Mouse (Mus musculus): ENCODE measurements around the gene Ppp2r5b. TPM values are rescaled to one million over a fixed set of nuclear protein-coding genes. Genes with fewer than 3 reads are reported as not detected.

The Ppp2r5b gene
- total and polyA plus RNA-seq, 3 experiments = 2.8 to 9.8 (median 3.4) TPM

DNA sequence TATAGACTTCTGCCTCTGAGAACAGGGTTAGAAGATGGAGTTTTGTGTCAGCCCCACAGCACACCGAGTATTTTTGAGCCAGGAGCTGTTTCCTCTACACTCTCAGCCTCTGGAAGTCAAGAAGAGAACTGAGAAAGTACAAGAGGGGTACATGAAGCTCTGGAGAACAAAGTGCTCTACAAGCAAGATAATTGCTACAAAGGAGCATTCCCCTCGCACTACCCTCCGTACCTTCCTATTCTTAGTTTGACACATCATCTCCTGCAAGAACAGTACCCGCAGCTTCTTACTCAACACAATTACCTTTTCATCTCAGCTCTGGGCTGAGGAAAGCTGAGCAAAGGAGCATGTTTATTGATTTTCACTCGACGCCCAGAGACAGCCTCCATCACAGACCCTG lies 17.1 kb downstream of the Ppp2r5b start:
- no peaks in the 10 kb centered on the region for H3K9me3 ChIP-seq (replicated peaks; ENCODE audit: low read length)
- H3K9ac ChIP-seq (ENCODE audit: insufficient read depth, low read depth) = no peak overlapping the region
- no peak overlapping the region for H3K4me3 ChIP-seq (replicated peaks in 1 of 3; ENCODE audit: low read depth in 2 of 3, low read length in 2 of 3, poor library complexity in 1 of 3)
- peaks cover 4 to 24% of the 10 kb centered on the region in 2 experiments for H3K4me1 ChIP-seq (ENCODE audit: control insufficient read depth in 1 of 2, insufficient read depth in 2 of 2)
- no peaks in the 10 kb centered on the region for H3K27me3 ChIP-seq (replicated peaks)
- H3K27ac ChIP-seq (ENCODE audit: insufficient read depth, low read depth) = no peak overlapping the region
- no peaks in the 10 kb centered on the region for H3K79me2 ChIP-seq (replicated peaks; ENCODE audit: control insufficient read depth, extremely low read depth, insufficient read depth, poor library complexity, severe bottlenecking)
- DNase-seq (ENCODE audit: extremely low read depth) = no peak
- in situ Hi-C loops (cut with MboI; ENCODE audit: low pct_ligation_motif_present, low pct_unique_long_range_greater_than_20kb, low sequenced_read_pairs) = no loop called here
- no peak for TF ChIP-seq JUN (IDR thresholded peaks at IDR 0.05; ENCODE audit: insufficient read depth, low read depth, low read length)
- no peak for TF ChIP-seq CTCF (conservative IDR thresholded peaks at IDR 0.05 in 1 of 2, IDR thresholded peaks at IDR 0.05 in 1 of 2; ENCODE audit: low read depth in 2 of 2, low read length in 2 of 2)
- TF ChIP-seq POLR2AphosphoS2 (IDR thresholded peaks at IDR 0.05; ENCODE audit: low read depth, low read length) = no peak
- no peak for TF ChIP-seq IRF4 (IDR thresholded peaks at IDR 0.05; ENCODE audit: low read depth, low read length)
- H3K36me3 ChIP-seq (replicated peaks in 1 of 2; ENCODE audit: control insufficient read depth in 1 of 2, insufficient read depth in 1 of 2, low read length in 1 of 2) = no peaks in the 10 kb centered on the region
- dilution Hi-C loops (cut with MboI; ENCODE audit: extremely low pct_ligation_motif_present, extremely low pct_unique_long_range_greater_than_20kb, low sequenced_read_pairs) = no loop called here
- H3K4me2 ChIP-seq (ENCODE audit: insufficient read depth, low read depth, poor library complexity, severe bottlenecking) = no peak overlapping the region

DNA sequence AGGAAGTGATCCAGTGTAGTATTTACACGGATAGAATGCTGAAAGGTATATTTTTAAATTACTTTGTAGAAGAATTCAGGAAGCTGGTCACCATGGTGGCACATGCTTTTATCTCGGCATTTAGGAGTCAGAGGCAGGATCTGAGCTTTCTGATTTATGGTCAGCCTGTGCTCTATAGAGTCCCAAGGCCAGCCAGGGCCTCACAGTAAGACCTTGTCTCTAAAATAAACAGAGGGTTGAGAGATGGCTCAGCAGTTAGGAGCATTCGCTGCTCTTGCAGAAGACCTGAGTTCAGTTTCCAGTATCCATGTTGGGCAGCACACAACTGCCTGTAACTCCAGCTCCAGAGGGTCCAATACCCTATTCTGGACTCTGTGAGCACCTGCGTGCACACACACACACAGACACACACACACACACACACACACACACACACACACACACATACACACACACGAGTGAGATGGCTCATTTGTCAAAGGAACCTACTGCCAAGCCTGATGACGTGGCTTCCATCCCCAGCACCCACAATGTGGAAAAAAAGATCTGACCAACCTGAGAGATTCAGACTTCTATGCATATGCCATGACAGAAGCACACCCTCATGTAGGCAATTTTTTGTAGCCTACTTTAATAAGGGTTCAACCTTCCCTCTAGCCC lies 19.5 kb downstream of the Ppp2r5b start:
- Histone ChIP-seq H3K9ac (ENCODE audit: insufficient read depth, low read depth) (no peak overlapping the region), H3K79me2 (replicated peaks; ENCODE audit: control insufficient read depth, extremely low read depth, insufficient read depth, poor library complexity, severe bottlenecking) (no peaks in the 10 kb centered on the region), H3K4me2 (ENCODE audit: insufficient read depth, low read depth, poor library complexity, severe bottlenecking) (no peak overlapping the region), H3K4me3 (replicated peaks in 1 of 3; ENCODE audit: low read depth in 2 of 3, low read length in 2 of 3, poor library complexity in 1 of 3) (no peak overlapping the region), H3K36me3 (replicated peaks in 1 of 2; ENCODE audit: control insufficient read depth in 1 of 2, insufficient read depth in 1 of 2, low read length in 1 of 2) (no peaks in the 10 kb centered on the region), H3K27me3 (replicated peaks) (no peaks in the 10 kb centered on the region), H3K27ac (ENCODE audit: insufficient read depth, low read depth) (no peak overlapping the region), H3K4me1 (ENCODE audit: control insufficient read depth in 1 of 2, insufficient read depth in 2 of 2) (peaks cover 11 to 21% of the 10 kb centered on the region in 2 experiments), H3K9me3 (replicated peaks; ENCODE audit: low read length) (no peaks in the 10 kb centered on the region)
- dilution Hi-C loops (cut with MboI; ENCODE audit: extremely low pct_ligation_motif_present, extremely low pct_unique_long_range_greater_than_20kb, low sequenced_read_pairs) (no loop called here), in situ Hi-C loops (cut with MboI; ENCODE audit: low pct_ligation_motif_present, low pct_unique_long_range_greater_than_20kb, low sequenced_read_pairs) (no loop called here)
- no peak for DNase-seq (ENCODE audit: extremely low read depth)
- TF ChIP-seq MXI1 (IDR thresholded peaks at IDR 0.05; ENCODE audit: low read depth, low read length) (no peak), ZNF384 (IDR thresholded peaks at IDR 0.05; ENCODE audit: low read depth, low read length) (no peak), HCFC1 (IDR thresholded peaks at IDR 0.05; ENCODE audit: low read depth, low read length) (no peak), CTCF (conservative IDR thresholded peaks at IDR 0.05 in 1 of 2, IDR thresholded peaks at IDR 0.05 in 1 of 2; ENCODE audit: low read depth in 2 of 2, low read length in 2 of 2) (no peak)

DNA sequence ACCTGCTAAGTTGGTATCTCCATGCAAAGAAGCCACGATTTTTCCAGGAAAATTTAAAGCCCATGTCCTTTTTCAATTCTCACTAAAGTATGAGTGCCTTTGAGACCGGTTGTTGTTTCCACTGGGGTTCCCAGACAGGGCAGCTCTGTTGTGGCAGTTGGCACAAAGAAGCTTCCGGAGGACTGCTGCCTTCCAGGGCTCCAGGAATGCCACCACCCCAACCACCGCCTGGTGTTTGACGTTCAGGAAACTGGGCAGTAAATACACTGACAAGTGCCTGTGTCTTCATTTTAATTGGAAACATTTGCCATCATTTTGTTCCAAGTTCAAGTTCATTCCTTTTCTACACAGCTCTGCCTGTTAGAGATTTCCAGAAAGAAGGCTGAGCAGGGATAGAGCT lies 29.0 kb downstream of the Ppp2r5b start:
- H3K79me2 ChIP-seq (replicated peaks; ENCODE audit: control insufficient read depth, extremely low read depth, insufficient read depth, poor library complexity, severe bottlenecking) = no peaks in the 10 kb centered on the region
- no peaks in the 10 kb centered on the region for H3K36me3 ChIP-seq (replicated peaks in 1 of 2; ENCODE audit: control insufficient read depth in 1 of 2, insufficient read depth in 1 of 2, low read length in 1 of 2)
- dilution Hi-C loops (cut with MboI; ENCODE audit: extremely low pct_ligation_motif_present, extremely low pct_unique_long_range_greater_than_20kb, low sequenced_read_pairs) = no loop called here
- H3K9me3 ChIP-seq (replicated peaks; ENCODE audit: low read length) = no peaks in the 10 kb centered on the region
- no peak for TF ChIP-seq IRF4 (IDR thresholded peaks at IDR 0.05; ENCODE audit: low read depth, low read length)
- TF ChIP-seq TBP (conservative IDR thresholded peaks at IDR 0.05; ENCODE audit: low read depth, low read length) = no peak
- no peak for TF ChIP-seq PAX5 (IDR thresholded peaks at IDR 0.05; ENCODE audit: low read length)
- TF ChIP-seq RCOR1 (conservative IDR thresholded peaks at IDR 0.05; ENCODE audit: low read depth, low read length) = no peak
- TF ChIP-seq MAFK (IDR thresholded peaks at IDR 0.05; ENCODE audit: insufficient replicate concordance, low read length) = no peak
- no peak for TF ChIP-seq JUND (conservative IDR thresholded peaks at IDR 0.05; ENCODE audit: low read depth, low read length)
- no peak for TF ChIP-seq TCF12 (IDR thresholded peaks at IDR 0.05; ENCODE audit: low read depth, low read length)
- TF ChIP-seq JUN (IDR thresholded peaks at IDR 0.05; ENCODE audit: insufficient read depth, low read depth, low read length) = no peak
- TF ChIP-seq MYC (IDR thresholded peaks at IDR 0.05; ENCODE audit: low read depth, low read length) = no peak
- no peak for TF ChIP-seq RAD21 (IDR thresholded peaks at IDR 0.05; ENCODE audit: low read depth, low read length)
- no peak for TF ChIP-seq POLR2AphosphoS2 (IDR thresholded peaks at IDR 0.05; ENCODE audit: low read depth, low read length)
- no peak for TF ChIP-seq CTCF (conservative IDR thresholded peaks at IDR 0.05 in 1 of 2, IDR thresholded peaks at IDR 0.05 in 1 of 2; ENCODE audit: low read depth in 2 of 2, low read length in 2 of 2)
- no peak for TF ChIP-seq CHD2 (IDR thresholded peaks at IDR 0.05; ENCODE audit: low read length)
- in situ Hi-C loops (cut with MboI; ENCODE audit: low pct_ligation_motif_present, low pct_unique_long_range_greater_than_20kb, low sequenced_read_pairs) = no loop called here
- H3K9ac ChIP-seq (ENCODE audit: insufficient read depth, low read depth) = no peak overlapping the region
- H3K27me3 ChIP-seq (replicated peaks) = no peaks in the 10 kb centered on the region
- no peak for DNase-seq (ENCODE audit: extremely low read depth)
- no peak overlapping the region for H3K4me3 ChIP-seq (replicated peaks in 1 of 3; ENCODE audit: low read depth in 2 of 3, low read length in 2 of 3, poor library complexity in 1 of 3)
- H3K4me2 ChIP-seq (ENCODE audit: insufficient read depth, low read depth, poor library complexity, severe bottlenecking) = no peak overlapping the region
- H3K27ac ChIP-seq (ENCODE audit: insufficient read depth, low read depth) = no peak overlapping the region
- H3K4me1 ChIP-seq (ENCODE audit: control insufficient read depth in 1 of 2, insufficient read depth in 2 of 2) = peaks cover 0 to 7% of the 10 kb centered on the region in 2 experiments; a peak in 1 of 4 replicates
